Mouse (Mus musculus) olfactory bulb, adult 2 months (tissue): ENCODE measurements around the gene Fam53b.

ENCODE experiments used
- CTCF ChIP-seq: fragments of 200-500 bp; IDR thresholded peaks from 2 replicates; pipeline ENCODE4 v1.5.1; 2012; ENCODE audit warnings: low read depth, mild to moderate bottlenecking, low read length, moderate library complexity; ENCODE audit not compliant: insufficient read depth
- POLR2A ChIP-seq: fragments of 200-500 bp; IDR thresholded peaks from 2 replicates; pipeline ENCODE4 v1.6.1; 2012; ENCODE audit warnings: mild to moderate bottlenecking, low read depth, low read length, moderate library complexity; ENCODE audit not compliant: insufficient read depth

DNA sequence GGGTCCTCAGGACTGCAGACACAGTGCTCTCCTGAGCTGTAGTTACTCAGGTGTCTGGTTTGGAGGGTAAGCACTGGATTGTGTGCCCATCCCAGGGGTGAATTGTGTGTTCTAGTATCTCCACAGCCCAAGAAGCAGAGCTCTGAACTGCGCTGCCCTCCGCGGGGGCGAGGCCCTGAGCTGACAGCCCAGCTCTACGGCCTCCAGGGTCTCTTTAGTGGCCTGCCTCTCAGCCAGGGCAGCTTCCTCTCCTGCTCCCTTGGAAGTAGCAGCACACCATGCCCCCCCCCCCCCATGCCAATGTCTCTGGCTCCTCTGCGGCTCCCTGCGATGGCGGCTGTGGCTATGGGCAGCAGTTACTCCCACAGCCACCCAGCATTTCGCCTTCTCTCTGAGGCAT is 102.1 kb downstream of the Fam53b start:
- TF ChIP-seq CTCF: no peak
- no peak for TF ChIP-seq POLR2A
